Mouse (Mus musculus) midbrain, embryonic 13.5 days (tissue): ENCODE results near the gene Ovol3. TPM values are rescaled to one million over a fixed set of nuclear protein-coding genes. Genes with fewer than 3 reads are reported as not detected.
"Not testable (repeated sequence)": the region's sequence is repeated elsewhere in the genome, so short reads cannot be mapped to it uniquely, and the experiment has no call there.

Experiments used
- ATAC-seq: fragments of 200-750 bp; cut with Nextera tagmentation; 2 replicates; pipeline ENCODE4 v1.8.0; 2017; ENCODE audit warnings: mild to moderate bottlenecking, moderate TSS enrichment, moderate library complexity
- H3K27ac ChIP-seq: fragments of 300-500 bp; sonication (generic); 2 replicates; pipeline ENCODE4 v1.5.1; 2015; ENCODE audit warnings: inconsistent platforms, mild to moderate bottlenecking, moderate library complexity
- H3K27me3 ChIP-seq: fragments of 300-500 bp; sonication (generic); 2 replicates; pipeline ENCODE4 v1.6.1; 2015; ENCODE audit warnings: mild to moderate bottlenecking, inconsistent platforms
- H3K36me3 ChIP-seq: fragments of 300-500 bp; sonication (generic); 2 replicates; pipeline ENCODE4 v1.6.1; 2015; ENCODE audit warnings: mild to moderate bottlenecking, inconsistent platforms
- H3K4me1 ChIP-seq: fragments of 300-500 bp; sonication (generic); replicated peaks from 2 replicates; pipeline ENCODE4 v1.6.1; 2015; ENCODE audit warnings: inconsistent platforms
- H3K4me2 ChIP-seq: fragments of 300-500 bp; sonication (generic); replicated peaks from 2 replicates; pipeline ENCODE4 v1.6.1; 2015; ENCODE audit warnings: moderate library complexity, mild to moderate bottlenecking, inconsistent platforms
- H3K4me3 ChIP-seq: fragments of 300-500 bp; sonication (generic); replicated peaks from 2 replicates; pipeline ENCODE4 v1.5.1; 2015; ENCODE audit warnings: mild to moderate bottlenecking, inconsistent platforms
- H3K9ac ChIP-seq: fragments of 300-500 bp; sonication (generic); replicated peaks from 2 replicates; pipeline ENCODE4 v1.6.1; 2015; ENCODE audit warnings: mild to moderate bottlenecking, inconsistent platforms
- H3K9me3 ChIP-seq: fragments of 300-500 bp; sonication (generic); 2 replicates; pipeline ENCODE4 v1.6.1; 2016; ENCODE audit warnings: mild to moderate bottlenecking, inconsistent platforms
- WGBS: fragments of 180-500 bp; shearing (Covaris S2); methylation state at CpG from one replicate; pipeline ENCODE4 v1.1.7; 2015; 5-methylcytosine and 5-hydroxymethylcytosine counted together
- polyA plus RNA-seq: library from polyadenylated mRNA; unstranded; fragments of >200 nt; fragmentation: Nextera tagmentation; extraction: Ambion mirVana; gene quantifications from 2 replicates; pipeline ENCODE4 v1.2.1, GENCODE M21; 2015

Gene Ovol3
- polyA plus RNA-seq, 1 experiment from 2014 or later = not detected

DNA sequence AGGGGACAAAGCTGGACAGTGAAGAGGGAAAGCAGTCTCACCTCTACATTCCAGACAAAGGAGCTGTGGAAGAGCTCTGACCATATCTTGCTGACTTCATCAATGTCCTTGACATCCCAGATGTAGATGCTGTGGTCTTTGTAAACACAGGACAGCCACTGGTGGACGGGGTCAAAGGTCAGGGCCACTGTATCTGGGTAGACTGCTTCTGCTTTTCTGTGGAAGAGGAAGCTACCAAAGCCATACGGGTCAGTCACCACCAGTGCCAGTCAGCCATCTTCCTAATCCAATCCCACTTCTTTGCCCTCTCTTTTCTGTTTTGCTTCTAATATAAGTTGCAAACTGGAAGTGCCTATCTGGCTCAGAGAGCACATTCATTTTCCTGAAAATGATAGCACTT is 29.5 kb upstream of the Ovol3 start:
- no peaks in the 10 kb centered on the region for H3K27me3 ChIP-seq
- no peak overlapping the region for H3K9ac ChIP-seq
- 88% methylated on average over 2 of the region's 2 CpGs for WGBS
- no peaks in the 10 kb centered on the region for H3K4me1 ChIP-seq
- H3K36me3 ChIP-seq = peaks cover 38% of the 10 kb centered on the region
- no peak overlapping the region for H3K4me3 ChIP-seq
- no peaks in the 10 kb centered on the region for H3K9me3 ChIP-seq
- no peak for ATAC-seq
- H3K4me2 ChIP-seq = no peak overlapping the region
- no peak overlapping the region for H3K27ac ChIP-seq

DNA sequence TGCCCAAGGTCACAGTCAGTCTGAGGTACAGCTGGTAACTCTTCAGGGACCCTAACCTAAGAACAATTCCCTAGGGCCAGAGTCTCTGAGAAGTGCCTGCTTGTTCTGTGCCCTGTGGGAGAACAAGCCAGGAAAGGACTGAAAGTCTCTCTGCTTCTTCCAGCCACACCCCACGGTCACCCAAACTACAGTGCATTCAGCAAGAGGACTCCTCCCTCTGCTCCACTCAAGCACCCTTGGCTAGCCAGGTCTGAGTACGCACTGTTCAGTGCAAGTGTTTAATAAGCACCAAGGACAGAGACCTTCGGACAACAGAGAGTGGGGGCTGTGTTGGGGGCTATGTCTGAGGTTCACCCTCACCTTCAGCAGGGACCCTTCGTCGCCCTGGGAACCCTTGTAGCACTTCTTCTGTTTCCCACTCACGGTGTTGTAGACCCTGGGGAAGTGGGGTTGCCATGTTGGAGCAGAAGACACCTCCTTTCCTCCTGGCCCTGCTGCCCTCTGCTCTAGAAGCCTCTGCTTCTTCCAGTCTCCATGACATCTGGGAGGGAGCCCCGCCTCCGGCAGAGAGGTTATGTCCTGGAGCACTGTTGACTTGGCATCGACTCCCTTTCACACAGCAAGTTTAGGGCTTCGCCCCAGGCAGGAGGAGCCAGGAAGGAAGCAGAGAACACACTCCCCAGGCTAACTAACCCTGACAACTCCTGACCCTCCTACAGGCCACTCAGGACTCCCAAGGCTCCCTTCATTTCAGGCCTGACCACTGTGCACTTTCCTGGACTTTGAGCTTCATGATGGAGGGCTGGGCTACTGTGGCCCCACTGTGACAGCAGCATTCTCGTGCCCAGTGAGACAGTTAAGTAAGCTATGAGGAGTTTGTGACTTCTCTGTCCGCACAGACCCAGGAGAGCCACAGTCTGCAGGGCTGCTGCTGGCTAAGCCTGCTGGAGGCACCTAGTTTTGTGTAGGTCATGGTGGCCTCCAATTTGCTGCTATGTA is 16.7 kb upstream of the Ovol3 start:
- Histone ChIP-seq H3K4me3 (no peak overlapping the region), H3K9me3 (no peaks in the 10 kb centered on the region), H3K27me3 (no peaks in the 10 kb centered on the region), H3K4me1 (no peaks in the 10 kb centered on the region), H3K4me2 (no peak overlapping the region), H3K9ac (no peak overlapping the region), H3K36me3 (peaks cover 20% of the 10 kb centered on the region), H3K27ac (no peak overlapping the region)
- 90% methylated on average over 12 of the region's 12 CpGs for WGBS
- ATAC-seq = no peak

GRCm38 (mm10) chr7:30237374-30237773 is 1.8 kb upstream of the Ovol3 start:
- not testable (repeated sequence) for H3K9ac ChIP-seq, H3K4me3 ChIP-seq, H3K4me2 ChIP-seq, H3K9me3 ChIP-seq, ATAC-seq, H3K27me3 ChIP-seq, H3K27ac ChIP-seq
- Histone ChIP-seq H3K4me1 (peaks cover 15% of the 10 kb centered on the region), H3K36me3 (peaks cover 46% of the 10 kb centered on the region)
- 81% methylated on average over 3 of the region's 3 CpGs for WGBS

DNA sequence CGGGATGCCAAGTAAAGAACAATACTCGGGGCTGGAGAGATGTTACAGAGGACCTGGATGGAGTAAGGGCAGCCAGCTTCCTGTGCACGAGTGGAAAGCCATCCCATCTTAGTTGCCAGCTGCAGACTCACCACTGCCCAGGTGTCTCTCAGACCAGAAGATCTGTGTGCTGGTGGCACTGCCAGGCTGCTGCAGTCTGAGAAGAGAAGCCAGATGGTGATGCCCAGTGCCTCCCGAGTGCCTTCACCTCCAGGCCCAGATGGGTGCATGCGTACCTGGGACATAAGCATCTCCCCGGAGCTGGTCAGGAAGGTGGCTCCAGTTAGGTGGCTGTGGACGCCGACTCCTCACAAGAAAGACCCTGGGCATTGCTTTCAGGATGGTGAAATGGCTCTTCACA is 434 bp downstream of the Ovol3 start:
- Histone ChIP-seq H3K9me3 (no peaks in the 10 kb centered on the region), H3K4me2 (no peak overlapping the region), H3K4me3 (no peak overlapping the region), H3K27ac (no peak overlapping the region), H3K4me1 (peaks cover 23% of the 10 kb centered on the region), H3K36me3 (peaks cover 33% of the 10 kb centered on the region), H3K9ac (no peak overlapping the region), H3K27me3 (no peaks in the 10 kb centered on the region)
- WGBS = 89% methylated on average over 8 of the region's 8 CpGs
- ATAC-seq = no peak

GRCm38 (mm10) chr7:30234276-30234858 is 1.2 kb downstream of the Ovol3 start:
- no peaks in the 10 kb centered on the region for H3K9me3 ChIP-seq
- H3K27me3 ChIP-seq = no peaks in the 10 kb centered on the region
- 94% methylated on average over 15 of the region's 15 CpGs for WGBS
- no peak overlapping the region for H3K4me2 ChIP-seq
- peaks cover 34% of the 10 kb centered on the region for H3K36me3 ChIP-seq
- no peak overlapping the region for H3K27ac ChIP-seq
- no peak overlapping the region for H3K9ac ChIP-seq
- ATAC-seq = no peak
- no peak overlapping the region for H3K4me3 ChIP-seq
- peaks cover 27% of the 10 kb centered on the region for H3K4me1 ChIP-seq

DNA sequence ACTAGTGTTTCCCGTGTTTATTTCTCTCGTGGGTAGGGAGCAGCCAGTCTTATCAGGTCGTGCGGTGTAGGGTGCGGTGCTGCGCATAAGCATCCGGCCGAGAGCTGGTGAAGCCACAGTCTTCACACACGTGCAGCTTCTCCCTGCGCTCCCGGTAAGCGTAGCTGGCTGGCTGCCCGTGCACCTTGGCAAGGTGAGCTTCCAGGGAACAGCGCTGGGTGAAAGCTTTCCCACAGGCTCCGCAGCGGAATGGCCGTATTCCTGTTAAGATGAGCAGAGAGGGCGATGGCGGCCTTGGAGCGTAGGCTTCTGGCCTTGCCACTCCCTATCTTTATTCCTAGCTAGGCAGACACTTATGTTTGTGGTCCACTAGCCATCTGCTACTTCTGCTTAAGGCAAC is 2.1 kb downstream of the Ovol3 start:
- H3K4me3 ChIP-seq = peak overlapping the region; percentile 70
- WGBS = 89% methylated on average over 20 of the region's 20 CpGs

GRCm38 (mm10) chr7:30232631-30233148 is 2.8 kb downstream of the Ovol3 start:
- Histone ChIP-seq H3K27me3 (no peaks in the 10 kb centered on the region), H3K36me3 (peaks cover 46% of the 10 kb centered on the region), H3K27ac (peak overlapping the region; percentile 96), H3K9me3 (no peaks in the 10 kb centered on the region), H3K9ac (peak overlapping the region; percentile 78), H3K4me1 (peaks cover 27% of the 10 kb centered on the region), H3K4me2 (peak overlapping the region; percentile 77), H3K4me3 (peak overlapping the region; percentile 70)
- WGBS = 6% methylated on average over 24 of the region's 24 CpGs
- peak; percentile 38 for ATAC-seq

More for the DNA sequence above, 2.1 kb downstream of the Ovol3 start:
- H3K4me1 ChIP-seq = peaks cover 27% of the 10 kb centered on the region
- H3K4me2 ChIP-seq = peak overlapping the region; percentile 77
- H3K9me3 ChIP-seq = no peaks in the 10 kb centered on the region
- H3K27me3 ChIP-seq = no peaks in the 10 kb centered on the region
- 0 out of 2 replicates have a peak overlapping the region, but pooled peaks have one; percentile 19 for H3K9ac ChIP-seq
- peaks cover 40% of the 10 kb centered on the region for H3K36me3 ChIP-seq
- no peak overlapping the region for H3K27ac ChIP-seq
- no peak for ATAC-seq

DNA sequence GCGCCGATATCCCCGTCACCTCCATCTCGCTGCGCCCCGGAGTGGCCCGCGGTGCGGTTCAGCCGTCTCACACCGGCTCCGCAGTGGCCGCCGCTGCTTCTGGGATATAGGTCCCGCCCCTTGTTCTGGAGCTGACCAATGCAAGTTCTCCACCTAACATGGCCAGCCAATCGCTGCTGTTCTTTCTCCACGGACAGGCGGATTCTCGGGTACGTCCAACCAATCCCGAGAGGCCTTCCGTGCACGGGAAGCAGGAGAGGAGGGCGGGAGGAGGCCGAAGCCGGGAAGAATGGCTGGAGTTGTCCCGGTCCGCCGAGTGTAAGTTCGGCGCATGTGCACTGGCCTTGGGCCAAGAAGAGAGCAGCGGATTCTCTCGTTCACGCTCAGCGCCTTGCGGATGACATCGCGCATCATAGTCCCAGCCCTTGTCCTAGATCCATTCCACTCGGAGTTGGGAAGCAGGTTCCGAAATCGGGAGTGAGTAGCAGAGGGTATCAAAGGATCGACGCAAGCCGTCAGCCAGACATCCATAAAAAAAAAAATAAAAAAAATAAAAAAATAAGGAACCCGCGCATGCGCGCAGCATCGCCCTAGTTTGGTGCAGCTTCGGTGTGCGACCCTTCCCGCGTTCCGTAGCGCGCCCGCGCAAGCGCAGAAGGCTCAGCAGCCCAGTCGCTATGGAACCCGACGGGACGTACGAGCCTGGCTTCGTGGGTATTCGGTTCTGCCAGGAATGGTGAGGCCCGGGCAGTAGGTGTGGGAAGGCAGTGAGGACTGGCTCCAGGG is 3.7 kb downstream of the Ovol3 start, which contains the start of the genes Polr2i and Tbcb:
Polr2i (plus strand) TSS at position 280 of the 786 bp plus-strand sequence.
Tbcb (minus strand) TSS at position 604 of the 786 bp plus-strand sequence.
- H3K9me3 ChIP-seq = no peaks in the 10 kb centered on the region
- H3K4me2 ChIP-seq = peak within 1 kb of the TSS; percentile 77
- ATAC-seq = peak; percentile 95
- peak within 1 kb of the TSS; percentile 96 for H3K27ac ChIP-seq
- under 1% methylated on average over 67 of the region's 67 CpGs for WGBS
- peak within 1 kb of the TSS; percentile 78 for H3K9ac ChIP-seq
- H3K27me3 ChIP-seq = no peaks in the 10 kb centered on the region
- H3K4me1 ChIP-seq = peaks cover 27% of the 10 kb centered on the region
- H3K36me3 ChIP-seq = peaks cover 54% of the 10 kb centered on the region
- H3K4me3 ChIP-seq = peak within 1 kb of the TSS; percentile 70

- Histone ChIP-seq H3K9ac (peak overlapping the region; percentile 73), H3K36me3 (peaks cover 59% of the 10 kb centered on the region), H3K4me3 (peak overlapping the region; percentile 70), H3K27ac (peak overlapping the region; percentile 96), H3K4me2 (peak overlapping the region; percentile 77), H3K9me3 (no peaks in the 10 kb centered on the region), H3K4me1 (peaks cover 27% of the 10 kb centered on the region), H3K27me3 (no peaks in the 10 kb centered on the region)
- WGBS = 0% methylated on average over 16 of the region's 16 CpGs
- ATAC-seq = peak; percentile 49
These were observed 4.2 kb downstream of the Ovol3 start for GRCm38 (mm10) chr7:30231328-30231668.

DNA sequence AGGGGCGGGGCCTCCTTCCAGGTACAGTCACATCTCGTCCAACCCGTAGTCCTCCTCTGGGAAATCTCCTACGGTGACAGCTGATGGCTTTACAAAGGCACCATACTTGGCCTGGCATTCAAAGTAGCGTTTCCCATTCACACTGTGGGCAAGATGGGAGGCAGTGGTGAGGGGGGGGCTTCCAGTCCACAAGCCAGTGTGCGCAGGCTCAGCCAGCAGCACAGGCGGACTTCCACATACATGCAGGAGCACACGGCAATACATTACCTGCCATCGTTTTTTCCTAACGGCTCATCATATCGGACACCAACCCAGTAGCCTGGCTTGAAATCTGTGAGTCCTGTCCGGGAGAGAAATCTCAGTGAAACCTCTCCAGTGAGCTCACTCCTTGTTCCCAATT is 11.3 kb downstream of the Ovol3 start:
- no peak overlapping the region for H3K9ac ChIP-seq
- no peak for ATAC-seq
- no peak overlapping the region for H3K27ac ChIP-seq
- H3K27me3 ChIP-seq = no peaks in the 10 kb centered on the region
- peaks cover 9% of the 10 kb centered on the region for H3K4me1 ChIP-seq
- no peak overlapping the region for H3K4me2 ChIP-seq
- H3K4me3 ChIP-seq = no peak overlapping the region
- 93% methylated on average over 12 of the region's 12 CpGs for WGBS
- H3K36me3 ChIP-seq = peaks cover 64% of the 10 kb centered on the region
- H3K9me3 ChIP-seq = no peaks in the 10 kb centered on the region

DNA sequence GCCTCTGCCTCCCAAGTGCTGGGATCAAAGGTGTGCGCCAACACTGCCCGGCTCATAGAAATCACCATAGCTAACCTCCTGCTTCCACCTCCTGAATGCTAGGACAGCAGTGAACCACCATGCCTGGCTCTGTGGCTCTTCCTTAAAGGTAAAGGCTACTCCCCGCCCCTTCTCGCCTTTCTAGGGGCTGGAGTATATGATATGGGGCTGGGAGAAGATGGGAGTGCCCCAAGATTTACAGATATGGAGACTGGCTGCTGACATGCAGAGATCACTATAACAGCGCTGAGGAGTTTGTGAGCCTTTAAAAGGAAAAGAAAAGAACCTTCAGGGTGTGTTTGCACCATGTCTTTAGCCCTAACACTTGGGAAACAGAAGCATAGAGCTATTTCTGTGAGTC is 13.3 kb downstream of the Ovol3 start:
- no peak overlapping the region for H3K4me3 ChIP-seq
- H3K9me3 ChIP-seq = no peaks in the 10 kb centered on the region
- 97% methylated on average over 5 of the region's 5 CpGs for WGBS
- no peaks in the 10 kb centered on the region for H3K27me3 ChIP-seq
- no peak overlapping the region for H3K4me2 ChIP-seq
- peaks cover 13% of the 10 kb centered on the region for H3K4me1 ChIP-seq
- no peak overlapping the region for H3K9ac ChIP-seq
- no peak overlapping the region for H3K27ac ChIP-seq
- ATAC-seq = no peak
- H3K36me3 ChIP-seq = peaks cover 48% of the 10 kb centered on the region
